Mouse (Mus musculus): ENCODE measurements around the gene Stab2. TPM values are rescaled to one million over a fixed set of nuclear protein-coding genes. Genes with fewer than 3 reads are reported as not detected.
A peak's percentile ranks its signal among the peaks of the same experiment; 100 is the strongest.

Stab2 gene
- polyA plus RNA-seq, 1 experiment from 2014 or later: 0.32 TPM

DNA sequence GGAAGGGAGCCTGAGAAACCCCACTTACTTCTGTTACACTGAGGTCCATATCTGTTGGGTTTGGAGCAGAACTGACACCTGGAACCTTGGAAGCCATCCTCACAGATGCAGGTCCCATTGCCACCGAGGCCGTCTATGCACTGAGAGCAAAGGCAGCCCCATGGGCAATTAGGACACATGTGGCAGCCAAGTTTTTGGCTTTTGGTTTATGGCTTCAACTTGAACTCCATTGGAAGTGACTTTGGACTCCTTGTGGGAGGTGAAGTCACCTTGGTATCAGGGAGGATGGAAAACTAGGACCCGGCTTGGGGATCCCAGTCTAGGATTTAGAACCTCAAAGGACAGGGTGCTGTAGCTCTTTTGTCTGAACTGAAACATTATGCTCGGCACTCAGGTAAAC, 67.2 kb downstream of the Stab2 start:
- WGBS: 69% methylated on average over 4 of the region's 4 CpGs

DNA sequence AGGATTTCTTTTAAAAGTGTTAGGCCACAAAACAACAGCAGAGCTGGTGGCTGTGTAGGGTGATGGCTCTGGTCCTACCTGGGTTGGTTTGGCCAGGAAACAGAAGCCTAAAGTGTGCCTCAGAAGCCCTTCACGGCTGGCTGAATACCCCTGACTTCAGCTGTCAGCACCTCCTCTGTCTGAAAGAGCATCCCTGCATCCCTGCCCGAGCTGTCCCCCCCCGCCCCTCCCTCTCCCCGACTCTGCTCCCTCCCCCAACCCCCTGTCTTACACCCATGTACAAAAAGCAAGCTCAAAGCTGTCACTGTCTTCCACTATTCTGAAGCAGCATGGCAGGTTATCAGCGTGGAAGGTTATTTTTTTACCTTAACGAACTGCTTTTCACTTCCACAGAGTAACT, 73.4 kb downstream of the Stab2 start:
- Histone ChIP-seq H3K9ac (no peak overlapping the region), H3K4me2 (replicated peaks) (no peak overlapping the region), H3K27ac (no peak overlapping the region), H3K9me3 (no peaks in the 10 kb centered on the region), H3K4me1 (no peaks in the 10 kb centered on the region), H3K27me3 (no peaks in the 10 kb centered on the region), H3K36me3 (no peaks in the 10 kb centered on the region), H3K4me3 (no peak overlapping the region)
- no peak for ATAC-seq (ENCODE audit: low FRiP score, low read depth)
- WGBS: 38% methylated on average over 6 of the region's 6 CpGs

More for the DNA sequence above, 67.2 kb downstream of the Stab2 start:
- H3K27ac ChIP-seq: no peak overlapping the region
- no peaks in the 10 kb centered on the region for H3K36me3 ChIP-seq
- H3K4me1 ChIP-seq: no peaks in the 10 kb centered on the region
- no peaks in the 10 kb centered on the region for H3K9me3 ChIP-seq
- H3K4me2 ChIP-seq (replicated peaks): no peak overlapping the region
- H3K27me3 ChIP-seq: no peaks in the 10 kb centered on the region
- no peak overlapping the region for H3K9ac ChIP-seq
- ATAC-seq (ENCODE audit: low FRiP score, low read depth): no peak
- H3K4me3 ChIP-seq: no peak overlapping the region

DNA sequence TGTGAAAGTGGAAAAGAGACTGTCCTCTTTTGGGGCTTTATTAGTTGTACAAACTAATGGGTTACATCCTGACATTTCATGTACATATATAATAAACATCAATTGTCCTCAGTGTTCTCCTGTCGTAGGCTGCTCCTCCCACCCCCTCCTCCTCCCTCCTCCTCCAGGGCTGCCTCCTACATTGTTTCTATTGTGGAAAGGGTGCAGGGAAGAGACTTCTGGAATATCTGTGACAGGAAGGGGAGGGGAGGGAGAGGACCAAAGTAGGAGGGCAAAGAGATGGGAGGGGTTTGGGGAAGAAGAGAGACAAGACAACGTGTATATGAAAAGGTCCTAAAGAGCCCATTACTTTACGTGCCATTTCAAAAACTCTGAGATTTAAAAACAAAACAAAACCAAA, 73.9 kb downstream of the Stab2 start:
- 62% methylated on average over 3 of the region's 3 CpGs for WGBS
- Histone ChIP-seq H3K4me1 (no peaks in the 10 kb centered on the region), H3K36me3 (no peaks in the 10 kb centered on the region), H3K4me2 (replicated peaks) (no peak overlapping the region), H3K27me3 (no peaks in the 10 kb centered on the region), H3K9me3 (no peaks in the 10 kb centered on the region), H3K4me3 (no peak overlapping the region), H3K9ac (no peak overlapping the region), H3K27ac (no peak overlapping the region)
- no peak for ATAC-seq (ENCODE audit: low FRiP score, low read depth)

DNA sequence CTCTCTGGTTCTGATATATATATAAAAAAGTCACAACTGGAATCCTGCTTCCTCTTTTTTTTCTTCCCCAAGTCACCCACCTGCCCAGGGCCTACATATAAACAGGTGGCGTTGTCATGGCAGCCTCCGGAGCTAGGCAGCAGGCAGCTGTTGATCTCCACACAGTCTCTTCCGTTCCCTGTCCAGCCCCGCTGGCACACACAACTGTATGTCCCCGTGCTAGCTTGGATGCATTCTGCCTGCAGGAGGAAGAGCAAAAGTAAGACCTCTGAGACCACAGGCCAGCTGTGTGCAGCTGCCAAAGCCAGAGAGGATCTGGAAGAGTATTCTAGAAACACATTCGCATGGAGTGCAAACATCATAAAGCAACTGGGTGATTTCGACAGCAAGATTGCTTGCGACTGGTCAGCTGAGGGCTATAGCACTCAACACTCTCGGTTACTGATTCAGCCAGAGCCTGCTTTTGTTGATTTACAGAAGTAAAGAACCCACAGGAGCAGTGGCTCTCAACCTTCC, 74.6 kb downstream of the Stab2 start:
- Histone ChIP-seq H3K27ac (no peak overlapping the region), H3K27me3 (no peaks in the 10 kb centered on the region), H3K4me2 (replicated peaks) (no peak overlapping the region), H3K9me3 (no peaks in the 10 kb centered on the region), H3K4me1 (no peaks in the 10 kb centered on the region), H3K4me3 (no peak overlapping the region), H3K36me3 (no peaks in the 10 kb centered on the region), H3K9ac (no peak overlapping the region)
- 73% methylated on average over 9 of the region's 9 CpGs for WGBS
- peak; percentile 29; the same call in 1 of the 2 replicates for ATAC-seq (ENCODE audit: low FRiP score, low read depth)

DNA sequence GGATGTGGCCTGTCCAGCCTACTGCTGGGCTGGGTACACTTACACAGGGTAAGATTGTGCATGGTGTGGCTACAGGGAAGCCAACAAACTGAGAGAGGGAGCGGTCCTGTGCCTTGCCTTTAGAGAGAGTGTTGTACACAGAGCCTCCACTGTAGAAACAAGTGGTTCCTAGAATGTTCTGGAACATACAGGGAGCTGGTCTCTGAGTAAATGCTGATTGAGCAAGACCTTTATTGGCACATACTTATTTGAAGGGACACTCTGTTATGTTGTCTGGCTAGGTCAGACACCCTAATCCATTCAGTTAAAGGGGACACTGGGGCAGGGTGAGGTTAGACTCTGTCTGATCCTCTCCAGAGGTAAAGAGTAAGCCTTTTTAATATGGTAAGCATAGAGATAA, 84.2 kb downstream of the Stab2 start:
- 91% methylated on average over 1 of the region's 1 CpGs for WGBS
- Histone ChIP-seq H3K27me3 (no peaks in the 10 kb centered on the region), H3K9ac (no peak overlapping the region), H3K4me2 (replicated peaks) (no peak overlapping the region), H3K9me3 (no peaks in the 10 kb centered on the region), H3K27ac (no peak overlapping the region), H3K36me3 (no peaks in the 10 kb centered on the region), H3K4me1 (no peaks in the 10 kb centered on the region), H3K4me3 (no peak overlapping the region)
- ATAC-seq (ENCODE audit: low FRiP score, low read depth): no peak

DNA sequence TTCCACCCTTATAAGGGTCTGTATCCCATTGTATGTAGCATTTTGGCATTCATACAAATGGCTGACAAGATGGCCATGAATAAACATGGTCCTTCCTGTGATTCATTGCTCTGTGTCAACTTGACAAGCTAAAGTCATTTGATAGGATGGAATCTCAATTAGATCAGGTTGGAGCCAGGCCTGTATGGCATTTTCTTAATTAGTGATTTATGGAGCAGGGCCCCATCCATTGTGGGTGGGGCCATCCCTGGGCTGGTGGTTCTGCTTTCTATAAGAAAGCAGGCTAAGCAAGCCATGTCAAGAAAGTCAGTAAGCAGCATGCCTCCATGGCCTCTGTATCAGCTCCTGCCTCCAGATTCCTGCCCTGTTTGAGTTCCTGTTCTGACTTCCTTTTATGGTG, 92.2 kb downstream of the Stab2 start:
- Histone ChIP-seq H3K9ac (no peak overlapping the region), H3K4me2 (replicated peaks) (no peak overlapping the region), H3K27ac (no peak overlapping the region), H3K4me1 (0 out of 2 replicates have a peak, but pooled peaks cover 5% of the 10 kb centered on the region), H3K36me3 (no peaks in the 10 kb centered on the region), H3K27me3 (no peaks in the 10 kb centered on the region), H3K4me3 (no peak overlapping the region), H3K9me3 (no peaks in the 10 kb centered on the region)
- ATAC-seq (ENCODE audit: low FRiP score, low read depth): no peak

DNA sequence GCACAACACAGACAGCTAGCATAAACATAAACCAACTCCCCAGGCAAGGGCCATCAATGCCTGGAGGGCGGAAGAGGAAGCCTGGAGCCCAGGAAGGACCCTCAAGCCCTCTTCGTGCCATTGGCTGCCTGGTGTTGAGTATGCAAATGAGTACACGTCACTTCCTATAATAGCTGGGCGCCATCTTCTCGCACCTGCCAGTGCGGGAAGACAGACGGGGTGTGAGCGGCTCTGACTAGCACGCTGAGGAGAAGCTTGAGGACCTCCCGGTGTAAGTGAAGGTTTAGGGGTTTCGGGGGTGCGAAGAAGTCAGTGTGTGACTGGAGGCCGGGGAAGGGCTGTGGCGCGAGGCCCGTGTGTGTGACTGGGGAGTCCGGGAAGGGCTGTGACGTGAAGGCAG, 99.3 kb downstream of the Stab2 start:
- Histone ChIP-seq H3K36me3 (no peaks in the 10 kb centered on the region), H3K4me1 (0 out of 2 replicates have a peak, but pooled peaks cover 3% of the 10 kb centered on the region), H3K9ac (no peak overlapping the region), H3K27me3 (no peaks in the 10 kb centered on the region), H3K9me3 (no peaks in the 10 kb centered on the region; the same call in 1 of the 2 replicates), H3K4me3 (no peak overlapping the region), H3K27ac (no peak overlapping the region), H3K4me2 (replicated peaks) (no peak overlapping the region)
- 95% methylated on average over 18 of the region's 18 CpGs for WGBS
- ATAC-seq (ENCODE audit: low FRiP score, low read depth): no peak

DNA sequence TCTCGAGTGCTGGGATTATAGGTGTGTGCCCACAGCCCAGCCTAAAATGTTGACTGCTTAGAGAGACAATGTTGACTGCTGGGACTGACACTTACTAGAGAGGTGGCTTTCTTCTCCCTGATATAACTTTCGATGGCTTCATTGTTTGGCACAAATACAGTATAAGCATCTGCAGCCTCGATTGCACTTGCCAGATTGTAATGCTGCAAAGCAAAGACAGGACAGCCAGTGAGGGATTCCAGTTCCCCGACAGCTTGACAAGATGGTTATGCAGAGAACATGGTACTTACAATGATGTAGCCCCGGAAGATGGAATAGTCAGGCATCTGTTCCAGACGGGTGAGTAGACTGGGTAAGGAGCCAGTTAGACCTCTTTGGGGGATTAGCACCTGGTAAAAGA, 100.8 kb downstream of the Stab2 start:
- 67% methylated on average over 6 of the region's 6 CpGs for WGBS
- Histone ChIP-seq H3K4me2 (replicated peaks) (no peak overlapping the region), H3K36me3 (no peaks in the 10 kb centered on the region), H3K4me3 (no peak overlapping the region), H3K27ac (no peak overlapping the region), H3K9me3 (no peaks in the 10 kb centered on the region; the same call in 1 of the 2 replicates), H3K27me3 (no peaks in the 10 kb centered on the region), H3K9ac (no peak overlapping the region), H3K4me1 (no peaks in the 10 kb centered on the region)
- ATAC-seq (ENCODE audit: low FRiP score, low read depth): no peak

DNA sequence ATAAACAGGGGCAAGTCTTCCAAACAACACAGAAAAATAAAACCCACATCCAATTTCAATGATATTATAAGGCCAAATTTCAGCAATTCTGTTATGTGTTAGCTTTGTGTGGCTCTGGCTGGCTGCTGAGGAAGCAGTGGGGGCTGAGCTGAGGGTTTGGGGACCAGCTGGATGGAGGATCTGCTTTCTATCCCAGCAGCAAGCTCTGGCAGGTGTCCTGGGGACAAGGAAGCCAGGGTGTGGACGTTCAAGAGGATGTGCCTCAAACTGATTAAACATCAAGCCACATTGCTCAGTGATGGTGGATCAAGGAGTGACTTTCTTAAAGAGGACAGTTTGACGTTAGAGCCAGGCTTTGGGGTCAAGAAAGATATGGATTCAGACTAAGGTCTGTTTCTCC, 112.3 kb downstream of the Stab2 start:
- Histone ChIP-seq H3K4me2 (replicated peaks) (no peak overlapping the region), H3K9me3 (no peaks in the 10 kb centered on the region), H3K4me3 (no peak overlapping the region), H3K4me1 (no peaks in the 10 kb centered on the region), H3K27ac (no peak overlapping the region), H3K27me3 (no peaks in the 10 kb centered on the region), H3K9ac (no peak overlapping the region), H3K36me3 (no peaks in the 10 kb centered on the region)
- ATAC-seq (ENCODE audit: low FRiP score, low read depth): no peak
- WGBS: 67% methylated on average over 2 of the region's 2 CpGs

DNA sequence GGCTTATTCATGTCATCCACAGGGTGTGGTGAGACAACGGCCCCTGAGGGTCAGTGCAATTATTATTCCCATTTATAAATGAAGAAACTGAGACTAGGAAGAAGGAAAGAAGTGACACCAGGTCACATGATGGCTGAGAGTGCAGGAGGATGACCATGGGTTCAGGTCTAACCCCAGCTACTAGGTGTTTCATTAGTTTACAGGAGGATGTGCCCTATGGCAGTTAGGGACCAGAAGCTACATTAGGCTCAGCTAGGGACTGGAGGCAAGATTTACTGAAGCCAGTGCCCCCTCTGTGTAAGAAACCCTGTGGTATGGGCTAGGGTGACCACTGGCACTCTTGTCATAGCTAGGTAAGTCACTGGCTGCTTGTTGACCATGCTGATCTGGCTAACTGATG, 116.8 kb downstream of the Stab2 start:
- H3K4me3 ChIP-seq: no peak overlapping the region

DNA sequence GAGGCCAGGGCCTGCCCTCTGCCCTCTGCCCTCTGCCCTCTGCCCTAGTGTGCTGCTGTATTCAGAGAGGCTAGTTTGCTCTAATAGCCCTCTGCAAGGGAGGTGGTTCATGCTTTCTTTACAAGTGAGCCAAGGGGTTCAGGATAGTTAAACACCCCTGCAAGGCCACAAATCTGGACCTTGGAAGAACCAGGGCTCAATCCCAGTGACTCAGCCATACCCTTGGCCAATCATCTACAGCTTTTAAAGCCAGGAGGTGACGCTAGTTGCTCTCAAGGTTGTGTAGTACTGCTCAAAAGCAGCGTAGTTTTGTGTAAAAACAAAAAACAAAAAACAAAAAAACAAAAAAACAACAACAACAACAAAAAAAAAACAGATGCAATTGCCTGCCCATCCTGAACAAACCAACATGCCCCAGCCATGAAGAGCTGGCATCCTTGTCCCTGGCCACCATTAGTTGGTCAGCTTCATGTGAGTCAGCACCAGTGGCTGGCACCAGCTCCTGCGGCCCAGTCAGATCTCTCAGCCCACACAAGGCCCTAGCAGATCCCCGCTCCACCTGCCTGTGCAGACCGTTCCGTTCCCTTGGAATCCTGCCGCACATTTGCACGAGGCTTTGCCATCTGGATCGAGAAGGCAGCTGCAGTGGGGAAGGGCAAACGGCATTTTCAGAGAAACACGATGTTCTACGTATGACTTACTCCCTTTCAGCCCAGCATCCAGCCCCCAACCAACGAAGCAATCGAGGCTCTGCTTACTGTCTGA, 117.5 kb downstream of the Stab2 start:
- no peak overlapping the region for H3K4me3 ChIP-seq
- no peak overlapping the region for H3K27ac ChIP-seq
- no peaks in the 10 kb centered on the region for H3K9me3 ChIP-seq
- no peak overlapping the region for H3K9ac ChIP-seq
- H3K4me2 ChIP-seq (replicated peaks): no peak overlapping the region
- H3K4me1 ChIP-seq: no peaks in the 10 kb centered on the region
- ATAC-seq (ENCODE audit: low FRiP score, low read depth): no peak
- H3K27me3 ChIP-seq: no peaks in the 10 kb centered on the region
- 85% methylated on average over 14 of the region's 14 CpGs for WGBS
- H3K36me3 ChIP-seq: no peaks in the 10 kb centered on the region

More for the DNA sequence above, 116.8 kb downstream of the Stab2 start:
- no peak overlapping the region for H3K4me2 ChIP-seq (replicated peaks)
- H3K27me3 ChIP-seq: no peaks in the 10 kb centered on the region
- H3K4me1 ChIP-seq: no peaks in the 10 kb centered on the region
- no peak overlapping the region for H3K9ac ChIP-seq
- WGBS: 84% methylated on average over 1 of the region's 1 CpGs
- no peak overlapping the region for H3K27ac ChIP-seq
- no peaks in the 10 kb centered on the region for H3K36me3 ChIP-seq
- ATAC-seq (ENCODE audit: low FRiP score, low read depth): no peak
- H3K9me3 ChIP-seq: no peaks in the 10 kb centered on the region

DNA sequence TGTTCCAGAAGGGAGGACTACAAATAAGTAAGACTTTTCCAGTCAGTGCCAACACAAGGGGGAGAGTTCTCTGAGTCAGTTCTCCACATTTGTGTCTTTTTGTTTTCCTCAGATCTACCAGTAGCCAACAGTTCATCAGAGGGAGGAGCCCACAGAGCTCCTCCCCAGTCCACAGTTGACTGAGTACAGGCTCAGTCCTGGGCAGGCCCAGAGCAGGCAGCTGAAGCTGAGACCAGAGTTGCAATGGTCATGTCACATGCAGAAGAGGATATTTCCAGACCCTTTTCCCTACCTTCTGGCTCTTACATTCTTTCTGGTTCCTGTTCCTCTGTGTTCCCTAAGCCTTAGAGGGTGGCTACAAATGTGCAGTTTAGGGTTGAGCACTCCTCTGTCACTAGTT, 118.4 kb downstream of the Stab2 start:
- Histone ChIP-seq H3K36me3 (no peaks in the 10 kb centered on the region), H3K4me2 (replicated peaks) (no peak overlapping the region), H3K9me3 (no peaks in the 10 kb centered on the region), H3K4me3 (no peak overlapping the region), H3K27ac (no peak overlapping the region), H3K27me3 (no peaks in the 10 kb centered on the region), H3K4me1 (no peaks in the 10 kb centered on the region), H3K9ac (no peak overlapping the region)
- no peak for ATAC-seq (ENCODE audit: low FRiP score, low read depth)

DNA sequence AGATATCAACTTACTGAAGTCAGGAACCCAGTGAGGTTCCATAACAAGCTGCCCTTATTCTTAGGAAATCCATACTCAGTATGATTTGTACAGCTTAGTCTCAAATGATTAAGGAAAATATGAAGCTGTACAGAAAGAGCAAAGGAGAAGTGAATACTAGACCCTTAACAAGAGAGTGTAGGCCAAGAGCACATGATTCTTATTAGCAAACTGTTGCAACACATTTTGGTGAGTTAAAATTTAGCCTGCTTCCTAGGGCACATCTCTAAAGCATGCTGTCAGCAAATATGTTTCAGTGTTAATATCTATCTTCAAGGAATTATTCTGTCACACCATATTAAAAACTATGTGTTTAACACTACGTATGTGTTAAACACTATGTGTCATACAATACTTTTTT, 121.4 kb downstream of the Stab2 start:
- H3K27ac ChIP-seq: no peak overlapping the region
- H3K9ac ChIP-seq: no peak overlapping the region
- no peak overlapping the region for H3K4me2 ChIP-seq (replicated peaks)
- H3K27me3 ChIP-seq: no peaks in the 10 kb centered on the region
- H3K4me3 ChIP-seq: no peak overlapping the region
- 91% methylated on average over 1 of the region's 1 CpGs for WGBS
- no peaks in the 10 kb centered on the region for H3K4me1 ChIP-seq
- H3K36me3 ChIP-seq: no peaks in the 10 kb centered on the region
- no peaks in the 10 kb centered on the region for H3K9me3 ChIP-seq
- no peak for ATAC-seq (ENCODE audit: low FRiP score, low read depth)

Measured in limb, embryonic 13.5 days (tissue).